Mouse (Mus musculus) ovary, postnatal 14 days (tissue): ENCODE data around the gene Bicra.
A peak's percentile ranks its signal among the peaks of the same experiment; 100 is the strongest.

Experiments used
- DNase-seq: peaks from one replicate; pipeline ENCODE4 v3.0.0; 2022; ENCODE audit warnings: low spot score

Gene Bicra

DNA sequence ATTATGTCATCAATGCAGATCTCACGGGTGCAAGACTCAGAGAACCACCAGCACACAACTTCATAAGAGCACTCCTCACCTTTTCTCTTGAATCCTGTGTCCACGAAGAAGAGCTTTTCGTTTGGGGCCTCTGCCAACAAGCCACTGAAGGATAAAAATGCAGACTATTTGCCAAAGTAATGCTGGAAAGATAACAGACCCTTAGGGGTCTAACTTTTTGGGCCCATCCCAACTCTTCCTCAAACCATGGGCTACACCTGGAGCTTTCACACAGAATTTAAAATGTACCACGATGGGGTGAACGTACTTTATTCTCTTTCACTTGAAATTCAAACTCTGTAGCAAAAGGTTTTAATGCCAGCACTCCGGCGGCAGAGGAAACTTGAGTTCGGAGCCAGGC is 102.5 kb downstream of the Bicra start:
- DNase-seq: no peak

DNA sequence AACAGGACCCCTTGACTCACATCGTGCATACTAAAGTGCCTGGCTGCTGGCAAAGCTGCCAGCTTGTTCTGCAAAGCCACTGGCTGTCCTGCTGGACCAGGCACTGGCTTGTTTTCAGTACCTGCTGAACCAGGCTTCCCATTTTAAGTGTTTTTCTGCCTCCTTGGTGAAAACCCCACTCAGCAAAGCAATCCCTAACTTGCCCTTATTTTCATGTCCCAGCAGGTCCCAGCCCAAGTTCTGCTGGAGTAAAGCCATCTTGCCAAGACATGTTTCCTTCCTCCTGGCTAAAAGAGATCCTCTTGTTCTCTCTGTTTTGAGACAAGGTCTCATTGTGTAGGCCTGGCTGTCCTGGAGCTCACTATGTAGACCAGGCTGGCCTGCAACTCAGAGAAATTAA is 103.4 kb downstream of the Bicra start:
- DNase-seq: no peak

DNA sequence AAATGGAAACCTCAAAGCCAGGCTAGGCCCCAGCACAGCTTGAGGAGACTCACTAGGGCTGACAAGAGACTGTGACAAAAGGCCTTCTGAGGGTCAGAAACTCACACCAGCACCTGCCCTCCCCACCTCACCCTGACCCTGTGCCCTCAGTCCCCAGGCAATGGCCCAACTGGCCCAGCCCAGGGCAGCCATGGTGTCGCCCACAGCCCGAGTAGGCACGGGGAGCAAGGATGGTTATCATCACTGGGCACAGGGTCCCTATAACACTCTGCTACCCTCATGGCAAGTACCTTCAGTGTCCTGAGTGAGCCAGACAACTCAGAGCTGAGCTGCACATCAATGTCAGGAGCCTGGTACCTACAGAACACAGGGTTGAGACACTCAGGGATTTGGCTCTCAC is 109.1 kb downstream of the Bicra start:
- no peak for DNase-seq

DNA sequence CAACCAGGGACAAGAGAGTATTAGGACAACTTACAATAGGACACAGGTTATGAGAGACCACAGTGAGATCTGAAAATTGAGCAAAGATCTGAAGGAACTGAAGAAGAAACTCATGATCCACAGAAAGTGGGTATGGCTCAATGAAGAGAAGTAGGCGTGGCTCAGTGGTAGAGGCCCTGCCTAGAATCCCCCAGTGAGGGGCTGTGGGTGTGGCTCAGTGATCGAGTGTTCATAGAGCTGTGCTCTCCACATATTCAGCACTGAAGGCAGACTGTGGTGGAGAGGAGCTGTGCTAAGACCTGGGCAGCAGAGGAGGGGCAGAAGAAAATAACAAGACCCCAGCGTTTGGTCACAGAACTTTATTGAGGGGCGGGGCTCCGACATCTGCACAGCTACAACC is 110.2 kb downstream of the Bicra start:
- no peak for DNase-seq

DNA sequence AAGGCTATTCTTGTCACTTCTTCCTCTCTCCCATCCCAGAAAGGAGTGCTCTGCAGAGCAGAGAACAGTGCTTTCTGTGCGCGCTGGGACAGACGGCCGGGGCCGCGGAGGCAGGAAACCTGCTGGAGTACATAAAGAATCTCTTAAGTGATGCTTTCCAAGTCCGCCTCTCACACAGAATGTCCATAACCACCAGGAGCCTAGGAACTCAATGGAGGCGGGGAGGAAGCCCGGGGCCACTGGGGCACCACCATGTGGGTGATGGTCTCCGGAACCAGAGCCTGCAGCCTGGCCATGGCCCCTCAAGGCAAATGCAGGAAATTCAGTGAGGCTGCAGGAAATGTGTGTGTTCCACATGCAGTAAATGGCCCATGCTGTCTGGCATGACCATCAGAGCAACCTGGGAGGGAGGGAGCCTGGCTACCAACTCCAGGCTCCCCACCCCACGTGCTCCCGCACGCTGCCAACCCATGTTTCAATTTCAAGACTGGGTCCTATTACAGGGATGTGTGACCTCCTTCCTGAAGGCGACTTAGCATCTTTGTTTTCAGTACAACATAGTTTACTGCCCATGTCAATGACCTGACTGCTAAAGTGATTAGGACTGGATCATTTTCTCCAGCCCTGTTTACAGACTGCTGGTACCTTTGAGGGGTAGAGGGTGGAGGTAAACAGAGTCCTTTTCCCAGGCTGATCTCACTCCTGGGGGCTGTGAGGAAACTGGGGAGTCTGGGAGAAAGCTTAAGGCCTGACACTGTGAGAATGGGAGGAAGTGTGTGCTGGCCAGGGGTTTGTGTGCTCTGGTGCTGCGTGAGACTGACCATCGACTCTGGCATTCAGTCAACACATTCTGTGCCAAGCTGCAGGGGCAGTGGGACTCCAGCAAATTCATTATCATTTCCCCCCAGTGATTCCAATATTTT is 114.0 kb downstream of the Bicra start:
- DNase-seq: no peak

DNA sequence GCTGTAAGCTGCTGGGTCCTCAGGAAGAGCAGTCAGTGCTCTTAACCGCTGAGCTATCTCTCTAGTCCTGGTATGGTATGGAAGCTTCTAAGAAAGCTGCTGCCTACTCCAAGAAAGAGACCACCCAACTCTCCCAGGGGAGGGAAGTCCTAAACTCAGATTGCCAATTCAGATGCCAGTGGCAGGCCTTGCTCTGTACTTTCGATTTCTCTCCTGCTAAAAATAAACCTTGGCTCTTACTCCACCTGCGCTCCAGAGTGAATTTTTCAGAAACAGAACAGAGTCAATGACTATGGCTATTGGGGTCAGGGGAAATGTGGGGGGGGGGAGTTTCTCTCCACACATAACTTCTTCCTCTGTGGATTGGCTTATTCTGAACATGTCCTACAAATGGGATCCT is 116.1 kb downstream of the Bicra start:
- no peak for DNase-seq

DNA sequence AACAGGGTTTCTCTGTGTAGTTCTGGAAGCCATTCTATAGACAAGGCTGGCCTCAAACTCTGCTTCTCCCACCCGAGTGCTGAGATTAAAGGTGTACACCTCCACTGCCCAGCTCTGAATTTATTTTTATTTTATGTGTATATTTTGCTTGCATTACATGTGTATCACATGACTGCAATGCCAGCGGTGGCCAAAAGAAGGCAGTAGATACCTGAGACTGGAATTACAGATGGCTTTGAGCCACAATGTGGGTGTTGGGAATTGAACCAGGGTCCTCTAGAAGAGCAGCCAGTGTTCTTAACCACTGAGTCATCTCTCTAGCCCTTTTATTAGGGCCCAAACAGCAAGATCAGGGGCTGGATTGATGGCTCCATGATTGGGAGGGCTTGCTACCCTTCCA is 117.2 kb downstream of the Bicra start:
- DNase-seq: no peak

DNA sequence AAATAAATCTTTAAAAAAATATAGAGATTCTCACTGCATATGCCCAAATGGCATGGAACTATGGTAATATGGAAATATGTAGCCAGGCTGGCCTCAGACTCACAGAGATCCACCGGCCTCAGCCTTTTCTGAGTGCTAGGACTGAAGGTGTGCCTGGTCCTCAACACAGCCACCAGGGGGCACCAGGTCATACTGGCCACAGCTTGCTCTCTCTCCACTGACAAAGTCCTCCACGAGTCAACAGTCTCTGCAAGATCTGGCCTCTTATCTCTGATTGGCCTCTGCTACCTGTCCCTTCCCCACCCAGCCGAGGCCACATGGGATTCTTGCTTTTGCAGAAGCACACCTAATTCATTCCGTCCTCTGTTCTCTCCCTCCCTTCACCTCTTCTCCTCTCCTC is 117.8 kb downstream of the Bicra start:
- DNase-seq: peak; percentile 52

DNA sequence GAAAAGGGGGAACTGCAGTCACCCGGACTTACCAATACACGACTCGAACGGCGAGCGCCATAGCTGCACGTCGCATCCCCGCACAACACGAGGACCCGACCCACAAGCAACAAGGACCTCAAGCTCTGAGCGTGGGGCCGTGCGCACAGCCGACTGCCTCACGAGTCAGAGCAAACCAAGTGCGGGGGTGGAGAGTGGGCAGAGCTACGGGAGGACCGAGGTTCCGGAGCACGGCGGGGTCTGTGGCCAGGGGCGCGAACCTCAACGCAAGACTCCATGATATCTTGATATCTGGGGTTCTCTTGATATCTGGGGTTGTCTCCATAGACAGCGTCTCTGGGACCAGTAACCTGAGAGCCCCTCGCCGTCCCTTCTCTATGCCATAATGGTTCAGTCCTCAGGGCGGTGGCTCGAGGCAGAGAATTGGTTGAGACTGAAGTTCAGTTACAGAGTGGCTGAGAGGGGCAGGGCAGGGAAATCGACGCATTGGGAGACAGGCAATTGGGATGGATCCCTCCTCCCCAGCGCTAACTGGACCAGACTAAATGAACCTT is 125.4 kb downstream of the Bicra start, which contains the start of gene Selenow:
TSS of gene Selenow (minus strand) at position 183 of the 554 bp plus-strand sequence.
- DNase-seq: peak; percentile 83

DNA sequence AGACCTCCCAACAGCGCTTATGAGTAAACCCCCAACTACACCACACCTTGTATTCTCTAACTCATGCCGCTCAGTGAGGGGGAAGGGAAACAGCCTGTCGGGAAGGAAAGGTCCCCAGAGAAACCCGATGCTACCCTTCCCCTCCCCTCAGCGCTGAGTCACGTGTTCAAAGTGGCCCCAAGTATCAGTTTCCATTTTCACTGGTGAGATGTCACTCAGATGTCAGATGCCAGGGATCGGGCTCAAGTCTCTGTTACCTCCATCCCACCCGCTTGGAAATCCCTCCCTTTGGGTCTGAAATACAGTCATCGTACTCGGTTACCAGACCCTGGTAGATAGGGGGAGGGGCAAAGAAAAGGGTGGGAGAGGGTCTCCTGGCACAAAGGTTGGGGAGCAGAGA is 125.9 kb downstream of the Bicra start:
- DNase-seq: no peak
